Mouse (Mus musculus) liver, embryonic 16.5 days (tissue): ENCODE measurements around the gene Mrm1. TPM values are rescaled to one million over a fixed set of nuclear protein-coding genes. Genes with fewer than 3 reads are reported as not detected.

Experiments used
- ATAC-seq: fragments of 200-750 bp; cut with Nextera tagmentation; 2 replicates; pipeline ENCODE4 v1.8.0; 2017; ENCODE audit warnings: low read depth, mild to moderate bottlenecking, moderate number of reproducible peaks, moderate library complexity
- H3K27ac ChIP-seq: fragments of 300-500 bp; sonication (generic); 2 replicates; pipeline ENCODE4 v1.5.1; 2014; ENCODE audit warnings: mild to moderate bottlenecking, low read length
- H3K27me3 ChIP-seq: fragments of 300-500 bp; sonication (generic); 2 replicates; pipeline ENCODE4 v1.6.1; 2014; ENCODE audit warnings: low read depth, low read length, mixed read lengths; ENCODE audit not compliant: control insufficient read depth, insufficient read depth
- H3K36me3 ChIP-seq: fragments of 300-500 bp; sonication (generic); 2 replicates; pipeline ENCODE4 v1.6.1; 2014; ENCODE audit warnings: mild to moderate bottlenecking; ENCODE audit not compliant: control insufficient read depth, insufficient read depth
- H3K4me1 ChIP-seq: fragments of 300-500 bp; sonication (generic); 2 replicates; pipeline ENCODE4 v1.6.1; 2014; ENCODE audit warnings: low read depth, low read length, mixed read lengths; ENCODE audit not compliant: control insufficient read depth
- H3K4me2 ChIP-seq: fragments of 300-500 bp; sonication (generic); 2 replicates; pipeline ENCODE4 v1.6.1; 2014; ENCODE audit warnings: low read depth, low read length, mixed read lengths
- H3K4me3 ChIP-seq: fragments of 300-500 bp; sonication (generic); 2 replicates; pipeline ENCODE4 v1.5.1; 2014; ENCODE audit warnings: low read depth, mild to moderate bottlenecking, low read length
- H3K9ac ChIP-seq: fragments of 300-500 bp; sonication (generic); 2 replicates; pipeline ENCODE4 v1.6.1; 2014; ENCODE audit warnings: low read depth, low read length
- H3K9me3 ChIP-seq: fragments of 300-500 bp; sonication (generic); replicated peaks from 2 replicates; pipeline ENCODE4 v1.6.1; 2016; ENCODE audit warnings: low read length; ENCODE audit not compliant: control insufficient read depth
- WGBS: fragments of 180-500 bp; shearing (Covaris S2); extraction: QIAGEN DNeasy Blood & Tissue Kit; methylation state at CpG from one replicate; pipeline ENCODE4 v1.1.7; 2014; ENCODE audit not compliant: insufficient replicate concordance; 5-methylcytosine and 5-hydroxymethylcytosine counted together
- polyA plus RNA-seq: library from polyadenylated mRNA; unstranded; fragments of >200 nt; fragmentation: Nextera tagmentation; extraction: Ambion mirVana; gene quantifications from 2 replicates; pipeline ENCODE4 v1.2.1, GENCODE M21; 2015

Mrm1 gene
- 12.9 and 14.5 TPM in 2 replicates for polyA plus RNA-seq

DNA sequence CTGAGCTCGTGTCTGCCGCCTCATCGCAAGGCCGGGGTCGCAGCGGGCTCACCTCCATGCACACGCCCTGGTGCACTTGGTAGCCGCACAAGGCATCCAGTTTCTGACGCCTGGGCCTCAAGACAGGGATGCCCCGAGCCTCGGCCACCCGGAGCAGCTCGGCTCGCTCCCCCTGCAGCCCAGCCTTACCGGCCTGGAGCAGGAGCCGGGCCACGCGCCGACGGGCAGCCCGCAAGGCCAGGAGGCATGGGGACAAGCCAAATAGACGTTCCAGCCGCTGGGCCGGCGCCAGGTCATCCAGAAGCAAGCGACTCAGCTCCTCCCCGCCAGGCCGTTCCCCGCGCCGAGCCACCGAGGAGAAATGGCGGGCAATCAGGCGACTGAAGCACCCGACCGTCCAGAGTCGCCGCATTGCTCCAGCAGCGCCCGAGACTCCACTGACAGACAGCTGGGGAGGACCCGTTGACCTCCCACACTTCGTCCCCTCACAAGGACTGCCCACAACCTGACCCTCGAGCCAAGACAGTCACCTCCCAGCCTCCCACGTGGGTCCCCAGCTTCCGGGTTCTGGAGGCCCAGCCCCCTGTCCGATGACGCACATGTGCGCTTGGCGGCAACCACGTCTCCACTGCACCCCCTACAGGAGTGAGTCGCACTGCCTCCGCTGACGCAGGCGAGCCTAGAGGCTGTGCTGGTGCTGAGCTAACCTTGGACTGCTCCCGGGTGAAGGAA is at the start of gene Mrm1:
Mrm1 (minus strand) TSS at position 555 of the 732 bp plus-strand sequence.
- ATAC-seq, result peak; percentile 61
- peaks cover 42% of the 10 kb centered on the region for H3K4me1 ChIP-seq
- under 1% methylated on average over 55 of the region's 55 CpGs for WGBS

DNA sequence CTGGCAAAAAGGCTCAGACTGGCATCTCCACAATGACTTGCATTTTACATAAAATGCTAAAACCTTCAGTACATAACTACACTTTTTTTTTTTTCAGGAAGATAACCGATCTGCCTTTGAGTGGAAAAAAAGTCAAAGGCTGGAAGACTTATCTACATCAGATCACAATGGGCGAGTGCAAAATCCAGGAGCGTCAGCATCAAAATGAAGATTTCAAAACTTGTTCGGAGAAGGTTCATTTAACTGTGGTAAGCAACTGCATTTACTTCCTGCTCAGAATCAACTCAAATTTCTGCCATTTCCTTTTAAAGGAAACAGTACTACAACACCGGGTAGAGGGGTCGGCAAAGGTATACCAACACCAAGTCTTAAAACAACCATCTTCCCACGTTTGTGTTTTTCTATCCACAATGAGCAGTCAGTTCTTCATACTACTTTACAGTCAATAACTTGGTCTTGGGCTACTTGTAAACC is 49.5 kb upstream of the Mrm1 start:
- H3K9me3 ChIP-seq, result no peaks in the 10 kb centered on the region
- ATAC-seq, result no peak
- peak overlapping the region; percentile 61 for H3K4me2 ChIP-seq
- H3K27ac ChIP-seq, result peak overlapping the region; percentile 98
- peak overlapping the region; percentile 86 for H3K4me3 ChIP-seq
- peaks cover 9% of the 10 kb centered on the region for H3K36me3 ChIP-seq
- H3K9ac ChIP-seq, result peak overlapping the region; percentile 91
- H3K27me3 ChIP-seq, result no peaks in the 10 kb centered on the region
- peaks cover 32% of the 10 kb centered on the region for H3K4me1 ChIP-seq
- 1% methylated on average over 7 of the region's 7 CpGs for WGBS

More for the DNA sequence above, at the start of gene Mrm1:
- Histone ChIP-seq H3K27ac (peak within 1 kb of the TSS; percentile 98), H3K27me3 (no peaks in the 10 kb centered on the region), H3K9ac (peak within 1 kb of the TSS; percentile 90), H3K9me3 (no peaks in the 10 kb centered on the region), H3K36me3 (peaks cover 38% of the 10 kb centered on the region), H3K4me3 (peak within 1 kb of the TSS; percentile 77), H3K4me2 (peak within 1 kb of the TSS; percentile 96)

DNA sequence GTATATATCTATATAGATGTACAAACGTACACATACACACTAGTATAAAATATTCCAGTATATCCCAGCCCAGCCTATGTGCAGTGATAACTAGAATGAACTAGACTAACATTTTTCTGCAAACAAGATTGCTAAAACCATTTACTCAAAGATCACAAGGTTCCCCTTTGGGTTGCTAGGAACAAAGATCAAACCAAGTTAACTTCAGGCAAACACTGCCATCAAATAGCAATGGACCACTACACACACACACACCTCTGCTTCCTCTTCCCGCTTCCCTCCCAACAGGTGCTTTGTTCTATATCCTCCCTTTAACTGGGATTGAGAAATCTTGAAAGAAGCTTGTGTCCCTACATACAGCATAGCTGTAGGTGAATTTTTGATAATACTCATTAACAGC is 48.3 kb upstream of the Mrm1 start:
- Histone ChIP-seq H3K27ac (0 out of 2 replicates have a peak overlapping the region, but pooled peaks have one; percentile 25), H3K9ac (peak overlapping the region; percentile 57), H3K4me2 (peak overlapping the region; percentile 76), H3K4me3 (peak overlapping the region; percentile 56), H3K27me3 (no peaks in the 10 kb centered on the region), H3K36me3 (peaks cover 17% of the 10 kb centered on the region), H3K4me1 (peaks cover 32% of the 10 kb centered on the region), H3K9me3 (no peaks in the 10 kb centered on the region)
- ATAC-seq, result no peak
- 69% methylated on average over 2 of the region's 2 CpGs for WGBS

DNA sequence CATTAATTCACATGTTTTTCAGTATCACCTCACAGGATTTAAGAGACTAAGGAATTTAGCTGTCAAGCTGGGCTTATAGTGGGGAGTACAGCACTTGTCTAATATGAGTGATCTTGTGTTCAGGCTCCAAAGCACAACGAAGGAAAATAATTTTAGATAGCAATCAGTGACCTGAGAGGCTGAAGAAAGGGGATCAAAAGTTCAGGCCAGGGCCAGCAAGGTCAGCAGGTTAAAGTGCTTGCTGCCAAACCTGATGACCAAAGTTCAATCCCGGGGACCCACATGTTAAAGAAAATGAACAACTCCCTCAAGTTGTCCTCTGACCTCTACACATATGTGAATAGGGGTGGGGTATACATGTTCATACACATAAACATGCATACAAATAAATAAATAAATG is 46.0 kb upstream of the Mrm1 start:
- WGBS, result 49% methylated on average over 2 of the region's 2 CpGs
- peaks cover 29% of the 10 kb centered on the region for H3K4me1 ChIP-seq
- peaks cover 27% of the 10 kb centered on the region for H3K36me3 ChIP-seq
- H3K27me3 ChIP-seq, result no peaks in the 10 kb centered on the region
- H3K9ac ChIP-seq, result no peak overlapping the region
- no peak for ATAC-seq
- H3K9me3 ChIP-seq, result no peaks in the 10 kb centered on the region
- no peak overlapping the region for H3K4me3 ChIP-seq
- no peak overlapping the region for H3K27ac ChIP-seq
- H3K4me2 ChIP-seq, result peak overlapping the region; percentile 15; the same call in 1 of the 2 replicates

DNA sequence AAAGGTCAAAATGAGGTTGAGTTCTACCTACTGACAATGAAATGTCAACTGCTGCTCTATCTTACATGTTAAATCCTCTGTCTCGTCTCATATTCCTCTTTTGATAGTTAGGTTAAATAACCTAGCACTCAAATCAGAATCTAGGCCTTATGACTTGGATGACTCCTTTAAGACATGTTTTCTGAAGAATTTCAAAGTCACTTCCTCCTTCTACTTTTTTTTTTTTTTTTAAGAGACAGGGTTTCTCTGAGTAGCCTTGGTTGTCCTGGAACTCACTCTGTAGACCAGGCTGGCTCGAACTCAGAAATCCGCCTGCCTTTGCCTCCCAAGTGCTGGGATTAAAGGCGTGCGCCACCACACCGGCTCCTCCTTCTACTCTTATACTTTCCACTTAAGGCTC is 36.0 kb upstream of the Mrm1 start:
- H3K36me3 ChIP-seq, result peaks cover 67% of the 10 kb centered on the region
- H3K9ac ChIP-seq, result no peak overlapping the region
- 90% methylated on average over 6 of the region's 6 CpGs for WGBS
- no peak overlapping the region for H3K4me3 ChIP-seq
- ATAC-seq, result no peak
- H3K27ac ChIP-seq, result no peak overlapping the region
- H3K9me3 ChIP-seq, result no peaks in the 10 kb centered on the region
- H3K4me2 ChIP-seq, result no peak overlapping the region
- no peaks in the 10 kb centered on the region; the same call in 1 of the 2 replicates for H3K4me1 ChIP-seq
- H3K27me3 ChIP-seq, result no peaks in the 10 kb centered on the region

DNA sequence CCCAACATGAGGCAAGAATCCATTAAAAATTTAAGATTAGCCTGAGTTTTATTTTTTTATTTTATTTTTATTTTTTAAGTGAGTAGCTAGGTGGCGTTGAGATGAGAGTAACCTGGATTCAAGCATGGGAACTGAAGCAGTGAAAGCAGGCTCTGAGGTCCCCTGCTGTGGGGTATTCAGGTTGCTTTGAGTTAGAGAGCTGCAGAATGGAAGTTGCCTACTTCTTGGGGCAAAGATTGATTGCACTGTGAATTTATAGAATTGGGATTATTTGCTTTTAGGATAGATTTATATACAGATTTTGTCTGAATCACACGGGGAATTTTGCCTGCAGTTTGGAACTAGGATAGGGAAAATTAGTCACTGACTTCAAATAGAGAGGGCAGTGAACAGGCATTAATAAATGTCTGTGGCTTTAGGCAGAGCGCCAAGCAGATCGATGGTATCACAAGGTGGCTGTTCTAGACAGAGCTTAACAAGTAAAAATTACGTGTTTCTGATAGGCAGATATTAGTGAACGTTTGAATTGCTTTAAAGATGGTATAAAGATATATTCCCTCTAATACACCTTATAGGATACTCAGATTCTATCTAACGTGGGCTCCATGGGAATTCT is 28.3 kb upstream of the Mrm1 start:
- no peak overlapping the region for H3K4me3 ChIP-seq
- peaks cover 63% of the 10 kb centered on the region for H3K36me3 ChIP-seq
- H3K9me3 ChIP-seq, result no peaks in the 10 kb centered on the region
- H3K9ac ChIP-seq, result no peak overlapping the region
- WGBS, result 81% methylated on average over 7 of the region's 7 CpGs
- H3K4me2 ChIP-seq, result no peak overlapping the region
- no peaks in the 10 kb centered on the region for H3K27me3 ChIP-seq
- no peak overlapping the region for H3K27ac ChIP-seq
- no peak for ATAC-seq
- no peaks in the 10 kb centered on the region for H3K4me1 ChIP-seq

DNA sequence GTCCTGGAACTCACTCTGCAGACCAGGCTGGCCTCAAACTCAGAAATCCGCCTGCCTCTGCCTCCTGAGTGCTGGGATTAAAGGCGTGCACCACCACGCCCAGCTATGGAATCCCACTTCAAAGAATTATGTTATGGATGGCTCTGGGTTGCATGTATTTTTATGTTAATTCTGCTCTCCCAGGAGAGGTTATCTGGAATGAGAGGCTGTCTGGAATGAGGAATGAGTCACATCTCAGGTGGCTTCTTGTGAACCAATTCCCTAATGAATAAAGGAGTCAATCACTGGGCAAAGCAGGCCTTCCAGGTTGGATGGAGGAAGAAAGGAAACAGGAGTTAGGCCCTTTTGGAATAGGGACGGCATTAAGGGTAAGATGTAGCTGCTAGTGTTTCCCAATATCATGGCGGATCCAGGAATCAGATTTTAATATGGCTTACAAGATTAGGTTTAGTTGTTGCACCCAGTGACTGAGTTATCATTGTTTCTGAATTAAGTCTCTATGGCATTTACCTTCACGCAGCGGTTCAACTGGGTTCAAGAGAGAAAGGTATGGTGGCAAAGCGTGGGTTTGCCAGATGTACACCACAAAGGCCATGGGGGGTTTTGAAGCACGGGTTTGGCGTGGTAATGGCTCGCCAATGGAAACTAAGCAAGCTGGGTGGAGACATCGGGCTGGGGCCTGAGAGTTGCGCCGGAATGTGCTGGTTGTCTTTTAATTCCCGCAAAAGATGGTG is 27.6 kb upstream of the Mrm1 start:
- H3K4me2 ChIP-seq, result no peak overlapping the region

DNA sequence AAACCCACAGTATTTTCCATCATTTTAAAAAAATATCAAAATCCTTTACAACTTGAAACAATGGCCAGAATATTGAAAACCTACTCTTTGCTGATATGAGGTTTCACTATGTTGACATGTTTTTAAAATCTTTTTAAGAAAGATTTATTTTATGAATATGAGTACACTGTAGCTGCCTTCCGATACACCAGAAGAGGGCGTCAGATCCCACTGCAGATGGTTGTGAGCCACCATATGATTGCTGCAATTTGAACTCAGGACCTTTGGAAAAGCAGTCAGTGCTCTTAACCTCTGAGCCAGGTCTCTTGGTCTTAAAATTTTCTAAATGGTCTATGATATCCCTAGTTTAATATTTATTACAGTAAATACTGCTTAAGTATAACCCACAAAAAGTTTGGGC is 20.0 kb upstream of the Mrm1 start:
- 81% methylated on average over 2 of the region's 2 CpGs for WGBS

More for the DNA sequence above, 27.6 kb upstream of the Mrm1 start:
- no peaks in the 10 kb centered on the region for H3K27me3 ChIP-seq
- peaks cover 60% of the 10 kb centered on the region for H3K36me3 ChIP-seq
- WGBS, result 92% methylated on average over 15 of the region's 15 CpGs
- H3K4me1 ChIP-seq, result no peaks in the 10 kb centered on the region
- no peak for ATAC-seq
- H3K4me3 ChIP-seq, result no peak overlapping the region
- no peaks in the 10 kb centered on the region for H3K9me3 ChIP-seq
- H3K27ac ChIP-seq, result no peak overlapping the region
- H3K9ac ChIP-seq, result no peak overlapping the region

More for the DNA sequence above, 20.0 kb upstream of the Mrm1 start:
- ATAC-seq, result no peak
- Histone ChIP-seq H3K4me2 (no peak overlapping the region), H3K9me3 (no peaks in the 10 kb centered on the region), H3K27me3 (no peaks in the 10 kb centered on the region), H3K4me1 (no peaks in the 10 kb centered on the region), H3K4me3 (no peak overlapping the region), H3K36me3 (peaks cover 75% of the 10 kb centered on the region), H3K27ac (no peak overlapping the region), H3K9ac (no peak overlapping the region)
